Mouse (Mus musculus) right cerebral cortex, postnatal 4 days (tissue): ENCODE data around the gene Icmt.

ENCODE experiments used
- DNase-seq: peaks from one replicate; pipeline ENCODE4 v3.0.0-alpha.2; 2022

Gene Icmt

GRCm38 (mm10) chr4:152304685-152305084 lies 7.7 kb downstream of the Icmt start:
- DNase-seq: no peak

GRCm38 (mm10) chr4:152305991-152306390 lies 9.0 kb downstream of the Icmt start:
- no peak for DNase-seq

DNA sequence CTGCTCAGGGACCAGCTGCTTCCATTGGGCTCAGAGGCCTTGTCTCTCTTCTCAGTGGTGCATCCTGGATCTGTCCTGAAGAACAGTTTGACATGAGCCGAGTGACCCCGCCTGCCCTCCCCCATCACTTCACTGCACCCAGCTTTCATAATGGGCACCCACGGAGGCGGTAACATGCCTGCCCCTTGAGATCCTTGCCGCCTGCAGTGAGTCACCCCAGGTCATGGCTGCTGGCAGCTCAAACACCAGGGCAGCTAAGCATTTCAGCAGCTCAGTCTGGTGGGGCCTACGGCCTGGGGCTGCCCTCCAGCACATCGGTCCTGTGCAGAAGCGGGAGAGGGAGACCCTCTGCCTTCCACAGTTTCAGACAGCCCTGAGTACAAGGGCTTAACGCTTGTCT lies 10.5 kb downstream of the Icmt start:
- DNase-seq: no peak

DNA sequence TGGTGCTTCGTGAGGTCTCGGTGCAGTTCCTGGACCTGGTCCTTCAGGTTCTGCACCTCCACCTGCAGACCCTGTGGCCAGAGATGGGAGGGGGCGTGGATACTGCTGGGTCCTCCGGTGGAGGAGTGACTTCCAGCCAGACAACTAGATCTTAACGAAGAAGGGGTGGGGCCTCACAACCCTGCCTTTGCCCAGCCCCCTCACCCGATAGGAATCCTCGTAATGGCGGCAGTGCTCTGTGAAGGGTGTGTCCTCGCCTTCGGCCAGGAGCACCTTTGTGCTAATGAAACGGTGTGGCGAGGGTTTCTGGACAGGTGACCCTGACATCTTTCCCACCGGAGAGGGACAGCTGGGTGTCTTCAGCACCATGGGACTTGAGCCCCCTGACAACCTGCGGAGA lies 15.2 kb downstream of the Icmt start:
- DNase-seq: no peak

DNA sequence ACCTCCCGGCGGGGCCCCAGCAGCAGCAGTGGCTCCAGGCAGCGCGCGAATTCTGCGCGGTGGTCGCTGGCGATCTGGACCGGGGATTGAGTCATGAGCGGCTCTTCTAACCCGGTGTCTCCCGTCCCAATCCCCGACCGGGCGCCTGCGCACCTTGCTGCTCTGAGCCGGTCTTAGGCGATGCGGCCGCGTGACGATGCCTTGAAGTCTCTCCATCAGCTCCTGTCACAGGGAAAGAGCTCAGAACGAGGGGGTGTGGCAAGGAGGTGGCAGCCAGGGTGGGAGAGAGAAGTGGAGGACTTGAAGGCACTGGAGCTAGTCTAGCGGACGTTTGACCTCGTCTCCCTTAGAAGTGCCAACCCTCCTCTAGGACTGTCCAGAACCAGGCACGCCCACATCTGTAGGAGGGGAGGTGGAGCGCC lies 16.2 kb downstream of the Icmt start:
- DNase-seq: peak; percentile 40

GRCm38 (mm10) chr4:152313934-152314333 lies 16.9 kb downstream of the Icmt start:
- DNase-seq: peak; percentile 75

DNA sequence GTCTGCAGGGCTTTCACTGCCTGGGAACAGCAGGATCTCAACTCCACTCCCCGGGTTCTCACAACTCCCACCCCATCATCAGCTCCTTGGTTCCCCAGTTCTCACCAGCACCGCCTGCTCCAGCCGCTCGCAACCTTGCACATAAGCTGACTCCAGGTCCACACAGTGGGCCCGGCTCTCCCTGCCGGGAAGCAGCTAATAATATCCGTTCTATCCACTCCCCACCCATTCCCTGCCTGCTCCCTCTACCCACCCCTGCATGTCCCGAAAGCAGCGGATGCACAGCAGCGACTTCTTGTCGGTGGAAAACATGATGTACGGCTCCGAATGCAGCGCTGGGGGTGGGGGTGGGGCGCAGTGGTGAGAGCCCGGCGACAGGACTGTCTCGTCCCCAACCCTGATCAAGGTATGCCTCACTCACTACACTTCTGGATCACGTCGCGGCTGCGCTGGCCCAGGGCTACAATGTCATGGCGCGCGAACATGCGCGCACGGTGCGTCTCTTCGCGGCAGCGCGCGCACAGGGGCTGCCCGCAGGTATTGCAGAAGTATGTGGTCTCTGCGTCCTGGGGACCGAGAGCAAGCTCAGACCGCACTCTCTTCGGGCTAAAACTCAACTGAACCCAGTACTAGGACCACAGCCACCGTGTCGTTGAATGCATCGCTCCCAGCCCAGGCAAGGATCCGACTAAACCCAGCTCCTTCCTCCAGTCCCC lies 18.6 kb downstream of the Icmt start:
- DNase-seq: no peak

DNA sequence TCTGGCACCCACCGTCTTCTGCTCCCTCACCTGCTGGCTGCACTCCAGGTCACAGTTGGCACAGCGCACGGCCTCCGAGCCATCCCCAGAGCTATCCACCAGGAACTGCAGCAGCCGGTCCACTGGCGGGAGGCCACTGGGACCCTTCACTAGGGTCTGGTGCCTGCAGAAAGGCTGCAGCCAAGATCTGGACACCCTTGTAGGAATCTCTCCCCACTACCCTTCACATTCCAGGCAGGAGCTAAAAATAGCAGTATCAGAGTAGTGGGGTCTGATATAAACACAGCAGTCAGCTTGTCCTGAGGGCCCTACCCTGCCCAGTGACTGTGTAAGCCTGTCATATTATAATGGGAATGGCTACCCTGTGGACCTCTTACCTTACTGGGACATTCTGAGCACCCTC lies 20.6 kb downstream of the Icmt start:
- DNase-seq: no peak

DNA sequence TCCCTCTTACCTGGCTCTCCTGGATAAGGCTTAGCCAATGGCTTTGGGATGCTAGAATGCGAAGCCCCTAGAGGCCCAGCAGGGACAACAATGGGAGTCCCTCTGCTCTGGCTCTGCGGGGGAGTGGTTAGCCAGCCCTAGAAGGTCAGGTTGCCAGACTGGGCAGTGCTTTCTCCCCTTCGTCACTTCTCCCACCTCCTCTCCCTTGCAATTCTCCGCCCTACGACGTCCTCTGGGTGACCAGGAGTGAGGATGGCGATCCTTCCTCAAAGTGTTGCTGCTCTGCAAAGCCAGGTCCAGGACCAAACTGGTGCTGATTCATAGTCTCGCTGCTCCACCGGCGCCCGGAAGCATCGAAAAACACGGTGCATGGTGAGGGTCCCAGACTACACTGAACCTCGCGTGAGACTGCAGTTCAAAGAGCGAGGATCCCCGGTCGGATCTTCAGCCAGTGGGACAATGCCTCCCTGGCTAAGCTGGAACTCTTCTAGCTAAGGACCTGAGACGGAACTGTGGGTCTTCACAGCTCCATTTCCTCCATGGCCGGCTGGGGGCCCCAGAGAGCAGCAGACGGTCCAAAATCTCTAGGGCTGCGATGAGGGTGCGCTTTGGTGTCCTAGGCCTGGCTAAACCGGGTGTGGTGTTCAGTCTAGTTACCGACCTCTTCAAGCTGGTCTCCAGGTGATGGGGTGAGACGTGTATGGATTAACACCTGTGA lies 21.6 kb downstream of the Icmt start, which contains the start of gene Rnf207:
Gene Rnf207 (minus strand): TSS at position 477 of the 718 bp plus-strand sequence.
- peak; percentile 57 for DNase-seq

DNA sequence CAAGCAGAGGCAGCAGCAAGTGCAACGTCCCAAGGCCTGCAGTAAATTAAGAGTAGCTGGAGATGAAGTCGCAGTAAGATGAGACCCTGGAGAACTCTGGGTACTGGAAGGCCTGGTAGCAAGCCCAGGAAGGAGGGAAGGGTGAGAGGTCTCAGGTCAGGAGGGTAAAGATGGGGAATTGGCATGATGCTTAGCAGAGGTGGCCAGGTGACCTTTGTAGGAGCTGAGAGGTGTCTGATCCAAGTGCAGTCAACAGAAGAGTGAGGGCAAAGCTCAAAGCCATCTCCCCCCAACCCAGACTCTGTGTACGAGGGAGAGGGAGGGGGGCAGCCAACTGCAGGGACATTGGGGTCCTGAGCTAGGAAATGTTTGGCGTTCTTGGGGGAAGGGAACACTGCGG lies 24.4 kb downstream of the Icmt start:
- no peak for DNase-seq

DNA sequence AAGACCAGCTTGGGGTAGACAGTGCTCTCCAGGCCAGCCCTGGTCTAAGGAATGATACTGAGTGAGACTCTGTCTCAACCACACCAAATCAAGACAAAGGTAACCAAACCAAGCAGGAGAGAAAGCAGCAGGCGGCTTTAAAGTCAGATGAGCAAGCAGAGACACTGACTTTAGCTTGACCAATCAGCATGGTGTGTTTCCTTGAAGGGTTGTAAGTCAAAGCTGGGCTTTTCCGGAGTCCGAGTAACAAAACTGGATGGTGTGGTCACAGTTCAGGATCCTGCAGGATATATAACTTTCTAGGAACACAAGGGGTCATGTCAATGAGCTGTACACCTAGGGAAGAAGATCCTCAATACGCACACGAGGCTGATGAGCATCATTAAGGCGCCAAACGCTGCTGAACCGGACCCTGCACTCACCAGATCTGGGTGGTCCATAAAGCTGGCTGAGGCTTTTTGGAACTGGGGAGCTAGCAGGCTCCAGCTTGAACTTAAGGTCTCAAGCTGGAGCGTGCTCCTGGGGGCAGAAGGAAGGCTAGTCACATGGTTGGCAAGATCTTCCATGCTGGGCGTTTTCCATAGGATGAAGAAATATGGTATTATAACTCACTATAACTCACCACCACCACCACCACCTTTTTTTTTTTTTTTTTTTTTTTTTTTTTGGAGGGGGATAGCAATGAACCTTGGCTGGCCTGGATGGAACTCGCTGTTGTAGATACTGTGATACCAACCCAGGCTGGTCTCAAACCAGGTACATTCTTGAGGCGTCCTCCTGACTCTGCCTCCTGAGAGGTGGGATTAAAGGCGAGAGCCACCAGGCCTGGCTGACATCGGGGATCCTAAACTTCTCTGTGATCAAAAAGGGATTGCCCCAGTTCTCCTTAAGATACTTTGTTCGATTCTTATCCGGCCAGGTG lies 27.9 kb downstream of the Icmt start:
- no peak for DNase-seq

DNA sequence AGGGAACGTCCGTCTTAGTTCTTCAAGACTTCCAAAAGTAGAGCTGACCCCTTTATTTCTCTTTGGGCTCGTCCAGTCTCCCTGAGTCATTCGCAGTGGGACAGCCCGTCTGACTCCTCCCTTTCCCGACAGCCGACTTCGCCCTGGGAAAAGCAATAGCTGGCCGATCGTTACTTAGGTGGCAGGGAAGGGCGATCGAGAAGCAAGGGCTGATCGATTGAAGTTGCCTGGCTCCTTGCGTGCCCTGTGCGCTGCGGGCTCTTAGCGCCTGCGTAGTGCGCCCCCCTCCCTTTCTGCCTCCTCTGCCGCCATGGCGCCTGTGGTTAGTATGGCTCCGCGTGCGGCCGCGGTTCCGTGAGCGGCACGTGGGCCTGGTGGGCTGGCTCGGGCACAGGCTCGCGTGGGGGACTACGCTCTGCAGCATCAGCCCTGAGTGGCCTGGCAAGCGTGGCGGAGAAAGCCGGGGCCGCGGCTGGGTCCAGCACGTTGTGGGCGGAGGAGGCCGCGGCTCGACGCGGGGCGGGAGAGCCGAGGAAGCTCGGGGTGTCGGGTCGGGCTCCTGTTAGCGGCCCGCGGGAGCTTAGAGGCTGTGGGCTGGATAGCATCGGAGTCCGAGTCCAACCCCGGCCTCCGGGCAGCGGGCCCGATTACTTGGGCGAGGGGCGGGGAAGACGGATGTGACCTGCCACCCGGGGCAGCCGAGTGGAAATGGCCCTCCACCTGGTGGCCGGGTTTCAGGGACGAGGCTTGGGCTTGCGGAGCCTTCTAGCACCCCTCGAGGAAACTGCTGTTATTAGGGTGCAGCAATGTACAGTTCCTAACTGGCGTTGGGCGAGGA lies 28.8 kb downstream of the Icmt start, which contains the start of gene Rpl22:
Gene Rpl22 (plus strand): TSS at position 169 of the 838 bp plus-strand sequence.
- peak; percentile 85 for DNase-seq

- no peak for DNase-seq
Measured at GRCm38 (mm10) chr4:152326543-152326942, 29.5 kb downstream of the Icmt start.

DNA sequence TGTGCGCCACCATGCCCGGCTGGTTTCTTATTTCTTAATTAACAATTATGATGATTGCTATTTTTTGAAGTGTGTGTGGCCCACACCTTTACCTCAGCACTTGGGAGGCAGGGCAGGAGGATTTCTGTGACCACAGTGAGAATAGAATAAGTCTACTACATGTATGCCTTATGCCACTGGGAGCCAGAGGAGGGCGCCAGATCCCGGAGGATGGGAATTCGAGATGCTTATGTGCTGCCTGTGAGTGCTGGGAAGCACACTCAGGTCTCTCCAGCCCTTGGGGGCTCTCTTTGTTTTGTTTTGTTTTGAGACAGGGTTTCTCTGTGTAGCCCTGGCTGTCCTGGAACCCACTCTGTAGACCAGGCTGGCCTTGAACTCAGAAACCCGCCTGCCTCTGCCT lies 31.7 kb downstream of the Icmt start:
- DNase-seq: peak; percentile 71

DNA sequence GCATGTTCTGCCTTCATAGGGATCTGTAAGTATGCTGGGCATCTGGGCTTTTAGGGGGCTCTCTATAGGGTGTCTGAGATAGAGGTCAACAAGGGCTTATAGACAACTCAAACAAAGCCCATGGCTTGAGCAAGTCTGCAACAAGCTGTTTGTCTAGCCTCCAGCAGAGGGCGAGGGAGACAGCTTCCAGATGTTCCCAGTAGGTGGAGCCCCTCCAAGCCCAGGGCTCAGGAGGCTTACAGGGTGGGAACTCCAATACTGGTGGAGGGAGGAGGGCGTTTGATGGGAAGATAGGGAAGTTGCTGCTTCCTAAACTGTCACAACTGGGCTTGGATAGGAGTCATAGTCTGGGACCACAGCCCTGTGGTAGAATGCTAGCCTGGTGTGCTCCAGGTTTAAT lies 35.9 kb downstream of the Icmt start:
- DNase-seq: peak; percentile 77

DNA sequence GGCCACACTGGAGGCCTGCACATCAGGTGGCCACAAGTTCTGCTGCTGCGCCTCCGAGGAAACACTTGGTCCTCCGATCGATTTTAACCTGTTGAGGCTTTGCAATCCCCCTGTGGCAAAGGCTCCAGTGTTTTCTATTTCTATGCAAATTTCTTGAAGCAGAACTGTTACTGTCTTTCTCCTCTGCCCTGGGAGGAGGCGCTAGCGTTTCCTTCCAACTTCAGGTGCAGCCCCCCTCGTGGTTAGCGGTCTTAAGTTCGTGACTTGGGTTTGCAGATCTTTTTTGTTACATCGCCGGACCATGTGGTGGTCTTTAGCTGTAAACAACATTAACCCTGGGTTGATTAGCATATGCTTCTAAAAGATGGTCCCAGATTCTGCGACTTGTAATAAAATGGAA lies 36.6 kb downstream of the Icmt start:
- DNase-seq: no peak

DNA sequence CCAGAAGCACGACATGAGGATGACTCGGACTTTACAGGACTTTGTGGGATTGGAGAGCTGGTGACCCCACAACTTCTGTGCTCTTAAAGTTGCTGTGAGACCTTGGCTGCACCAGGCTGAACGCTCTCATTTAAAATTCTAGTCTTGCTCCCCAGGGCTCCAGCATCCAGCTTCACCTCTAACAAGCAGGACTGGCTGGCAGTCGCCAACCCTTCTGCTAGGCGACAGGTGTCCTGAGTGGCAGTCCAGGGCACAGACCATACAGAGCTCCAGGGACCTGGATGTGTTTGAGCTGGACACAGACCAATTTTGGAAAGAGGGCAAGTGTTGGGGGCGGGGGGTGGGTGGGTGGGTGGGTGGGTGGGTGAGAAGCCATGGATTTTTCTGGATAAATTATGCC lies 40.7 kb downstream of the Icmt start:
- no peak for DNase-seq

DNA sequence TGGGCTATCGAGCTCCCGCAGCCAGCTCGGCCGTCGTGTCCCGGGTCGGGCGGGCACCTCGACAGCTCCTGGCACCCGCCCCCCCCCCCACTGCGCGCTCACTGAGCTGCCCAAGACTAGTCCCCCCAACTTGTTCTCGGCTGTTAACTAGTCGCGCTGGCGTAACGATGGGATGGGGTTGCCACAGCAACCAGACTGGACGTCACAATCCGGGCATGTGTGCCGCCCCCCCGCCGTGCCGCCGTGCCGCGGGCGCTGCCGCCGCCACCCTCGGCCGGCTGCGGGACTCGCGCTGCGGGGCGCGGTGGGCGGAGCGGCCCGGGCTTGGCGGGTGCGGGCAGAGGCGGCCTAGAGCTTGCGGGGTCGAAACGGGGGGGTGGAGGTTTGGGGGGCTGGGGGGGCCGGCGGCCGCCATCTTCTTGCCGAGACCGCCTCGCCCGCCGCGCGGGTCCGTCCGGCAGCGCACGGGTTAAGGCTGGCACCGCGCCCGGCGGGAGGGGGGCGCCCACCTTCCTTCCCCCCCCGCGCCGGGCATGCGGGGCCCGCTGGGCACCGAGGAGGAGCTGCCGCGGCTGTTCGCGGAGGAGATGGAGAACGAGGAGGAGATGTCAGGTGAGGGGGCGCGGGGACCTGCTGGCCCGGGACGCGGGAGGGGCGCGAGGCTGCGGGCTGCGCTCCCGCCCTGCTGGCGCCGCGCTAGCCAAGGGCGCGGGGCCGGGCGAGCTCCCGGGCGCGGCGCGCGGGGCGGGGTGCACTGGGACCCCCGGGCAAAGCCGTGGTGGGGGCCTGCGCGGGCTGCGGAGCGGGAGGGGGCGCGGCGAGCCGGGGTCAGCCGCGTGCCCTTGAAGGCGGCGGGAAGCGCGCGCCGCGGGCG lies 41.6 kb downstream of the Icmt start, which contains the start of gene Chd5:
Gene Chd5 (plus strand): TSS at position 233 of the 874 bp plus-strand sequence.
- peak; percentile 83 for DNase-seq

GRCm38 (mm10) chr4:152339293-152339790 lies 42.3 kb downstream of the Icmt start:
- no peak for DNase-seq

DNA sequence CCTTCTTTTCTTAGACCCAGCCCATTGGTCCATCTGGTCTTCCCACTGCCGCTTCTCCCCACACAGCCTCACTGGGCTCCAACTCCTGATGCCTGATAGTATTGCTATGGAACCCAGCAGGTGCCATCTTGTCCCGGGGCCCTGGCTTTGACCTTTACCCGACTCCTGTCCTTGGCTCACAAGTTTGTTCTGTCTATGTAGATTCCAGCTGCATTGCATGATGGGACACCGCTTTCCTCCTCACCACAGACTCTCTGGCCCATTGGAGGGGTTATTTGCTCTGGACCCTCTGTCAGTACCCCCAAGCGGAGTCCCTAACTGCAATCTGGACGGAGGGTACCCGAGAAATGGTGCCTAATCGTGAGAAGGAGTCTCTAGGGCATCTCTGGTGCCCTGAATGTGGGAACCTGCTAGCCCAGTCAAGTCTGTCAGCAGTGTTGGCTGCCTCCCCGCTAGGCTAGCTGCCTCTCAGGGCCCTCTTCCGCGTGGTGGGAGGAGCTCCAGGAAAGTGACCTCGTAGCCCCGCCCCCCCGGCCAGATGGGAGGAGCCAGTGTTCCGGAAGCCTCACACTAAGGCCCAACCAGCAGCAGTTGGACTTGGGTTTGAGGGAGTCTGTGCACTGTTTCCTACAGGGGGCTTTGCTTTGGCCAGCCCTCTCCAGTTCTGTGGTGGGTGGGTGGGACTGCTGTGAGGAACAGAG lies 43.7 kb downstream of the Icmt start:
- no peak for DNase-seq
